Mouse (Mus musculus) stomach, postnatal 0 days (tissue): ENCODE measurements around the gene Dnajb13.

ENCODE experiments used
- CTCF ChIP-seq: IDR thresholded peaks from 2 replicates; pipeline ENCODE4 v1.5.1; 2016; ENCODE audit warnings: antibody characterized with exemption, low read depth, mild to moderate bottlenecking, moderate library complexity
- EP300 ChIP-seq: optimal IDR thresholded peaks from 2 replicates; pipeline ENCODE3; 2016; ENCODE audit warnings: antibody characterized with exemption

DNA sequence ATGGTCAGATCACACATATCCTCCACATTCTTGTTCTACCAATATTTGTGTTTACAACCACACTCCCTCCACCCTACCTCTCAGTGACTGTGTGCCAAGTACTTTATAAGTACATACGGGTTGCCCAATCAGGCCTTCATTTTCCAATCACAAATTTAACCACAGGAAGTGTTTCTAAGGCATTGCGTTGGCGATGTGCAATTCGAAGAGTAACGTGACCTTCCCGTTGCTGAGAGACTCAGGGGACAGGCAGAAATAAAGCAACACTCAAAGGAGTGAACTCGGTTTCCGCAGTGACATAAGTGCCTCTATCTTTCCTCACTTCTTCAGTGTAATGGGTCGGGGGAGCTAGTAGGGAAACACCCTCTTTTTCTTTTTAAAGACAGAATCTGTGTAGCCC, 24.8 kb upstream of the Dnajb13 start:
- TF ChIP-seq CTCF = no peak
- no peak for TF ChIP-seq EP300
